8 mouse cellular contexts compared by ENCODE assay signal in the genomic region with DNA sequence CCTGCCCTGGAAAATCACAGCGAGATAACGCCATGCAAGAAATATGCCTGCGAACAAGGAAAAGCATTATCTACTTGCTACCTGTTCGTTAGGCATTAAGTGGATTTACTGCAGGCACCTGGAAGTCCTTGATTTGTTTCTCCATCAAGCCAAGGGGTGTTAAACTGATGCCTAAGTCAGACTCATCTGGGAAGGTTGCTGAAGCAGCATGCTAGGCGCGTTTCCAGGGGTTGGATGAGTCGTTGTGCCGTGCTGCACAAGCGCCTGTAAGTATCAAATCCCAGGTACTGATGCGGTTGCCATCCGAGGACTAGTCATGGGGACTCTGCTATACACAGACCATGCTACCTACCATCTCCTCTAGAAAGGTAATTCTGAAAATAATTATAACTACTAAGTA. TPM values are rescaled to one million over a fixed set of nuclear protein-coding genes. Genes with fewer than 3 reads are reported as not detected.
DNase-seq lines count a peak whose midpoint lies in the region; ATAC-seq lines count a peak whose summit lies in the region.

No protein-coding gene starts in this region.

- H3K27ac ChIP-seq in liver, embryonic 13.5 days = no peak overlapping the region

- 24% methylated on average over 11 of the region's 11 CpGs for WGBS in liver, embryonic 13.5 days (ENCODE audit: insufficient replicate concordance)

- ATAC-seq in cerebellum, adult (ENCODE audit: insufficient number of reproducible peaks, low FRiP score, low TSS enrichment) = no peak; the same call in 1 of the 2 replicates
- ATAC-seq in liver, embryonic 13.5 days (ENCODE audit: low read depth) = no peak

- peaks cover 12% of the 10 kb centered on the region for H3K4me1 ChIP-seq in liver, embryonic 13.5 days (replicated peaks)

- no peaks in the 10 kb centered on the region for H3K9me3 ChIP-seq in liver, embryonic 13.5 days (replicated peaks)

- no peak overlapping the region for H3K9ac ChIP-seq in liver, embryonic 13.5 days

- no peaks in the 10 kb centered on the region for H3K36me3 ChIP-seq in liver, embryonic 13.5 days

- H3K4me2 ChIP-seq in liver, embryonic 13.5 days = peak overlapping the region; percentile 62

- DNase-seq in cerebellum, postnatal 14 days = peak; percentile 44 to 54
- DNase-seq in thymus, postnatal 14 days = peak; percentile 12
- no peak for DNase-seq in thymus, postnatal 36 days
- DNase-seq in liver, embryonic 13.5 days = no peak
- no peak for DNase-seq in adrenal gland, postnatal 25 days
- no peak for DNase-seq in adrenal gland, adult 2 months
- DNase-seq in adrenal gland, postnatal 4 days (ENCODE audit: low spot score in 2 of 2) = no peak

- peaks cover 64% of the 10 kb centered on the region for H3K27me3 ChIP-seq in liver, embryonic 13.5 days

- H3K4me3 ChIP-seq in liver, embryonic 13.5 days (replicated peaks) = peak overlapping the region; percentile 64

RNA-seq across cellular contexts. Expression of a gene that starts 0.6 kb away (rescaled TPM):
- polyA plus RNA-seq in liver, embryonic 13.5 days (2015; fragmentation: Nextera tagmentation; extraction: Ambion mirVana) = 4.1 and 4.3 TPM in 2 replicates
- total RNA-seq in adrenal gland, postnatal 25 days (2021) = 80.6 and 88.3 TPM in 2 replicates
- 10 to 100 TPM; 58.3 to 76.7 TPM for total RNA-seq in adrenal gland, adult 2 months (2021)
- 8.4 and 20.0 TPM in 2 replicates for polyA plus RNA-seq in adrenal gland, adult 2 months (2012; rRNA removed)
- 10 to 100 TPM; 69.4 to 79.6 TPM for total RNA-seq in adrenal gland, postnatal 4 days (2021)

RNA-seq across cellular contexts. Expression of a gene that starts 56.7 kb away (rescaled TPM):
- 1.7 and 2.5 TPM in 2 replicates for polyA plus RNA-seq in liver, embryonic 13.5 days (2015; fragmentation: Nextera tagmentation; extraction: Ambion mirVana)
- total RNA-seq in adrenal gland, postnatal 25 days (2021) = 56.6 and 75.0 TPM in 2 replicates
- 100 to 1,000 TPM in 1 of 2 experiments, 10 to 100 TPM in 1; 40.7 to 129 TPM for total RNA-seq in adrenal gland, adult 2 months (2021)
- 85.0 and 128 TPM in 2 replicates for polyA plus RNA-seq in adrenal gland, adult 2 months (2012; rRNA removed)
- total RNA-seq in adrenal gland, postnatal 4 days (2021) = 100 to 1,000 TPM; 219 to 249 TPM

Comparison
In these comparisons a context has a peak if more than half of its experiments do, and no peak if none do; other contexts are left out.
1. DNase-seq: peak in cerebellum, postnatal 14 days (2 of 2) and thymus, postnatal 14 days (single experiment); none in thymus, postnatal 36 days (0 of 2), liver, embryonic 13.5 days (single experiment), adrenal gland, postnatal 25 days (single experiment), adrenal gland, adult 2 months (single experiment) and adrenal gland, postnatal 4 days (0 of 2).